In the genomic region with DNA sequence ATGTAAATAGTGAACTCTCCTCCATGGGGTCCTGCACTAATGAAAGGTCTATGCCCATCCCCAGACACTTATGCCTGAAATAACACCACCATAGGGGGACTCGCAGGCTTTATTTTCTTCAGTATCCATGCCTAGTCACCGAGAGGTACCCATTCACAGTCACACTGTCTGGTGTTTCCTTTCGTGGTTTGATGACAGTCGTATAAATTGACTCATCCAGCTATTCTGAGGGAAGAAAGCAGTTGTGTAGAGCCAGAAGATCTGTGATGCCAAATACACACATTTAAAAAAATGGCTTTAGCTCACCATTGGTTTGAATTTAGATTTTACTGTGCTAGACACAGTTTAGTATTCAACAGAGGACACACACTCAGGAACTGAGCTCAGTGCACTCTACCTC, we compare ENCODE assay signal across 12 mouse cellular contexts.
"Had no signal": no experiment of that assay in that cellular context is flagged by ENCODE, and none has a peak within 500 bp of the region (broad histone marks: within the 10 kb centered on the region; RNA-seq: fewer than 3 reads in every experiment).

No protein-coding gene starts in this region.

- H3K9me3 ChIP-seq: kidney, embryonic 15.5 days; limb, embryonic 13.5 days; midbrain, embryonic 15.5 days had no signal

- DNase-seq: kidney, adult 2 months; kidney, postnatal 14 days; layer of hippocampus, postnatal 36 days; lung, adult 18-20 months; right cerebral cortex, postnatal 4 days; spleen, adult 18-20 months; thymus, adult 18-20 months; thymus, postnatal 14 days had no signal

- H3K9ac ChIP-seq: kidney, embryonic 15.5 days; limb, embryonic 13.5 days; liver, embryonic 14.5 days; midbrain, embryonic 15.5 days had no signal

- H3K4me3 ChIP-seq: kidney, embryonic 15.5 days; limb, embryonic 13.5 days; midbrain, embryonic 15.5 days had no signal

- H3K4me2 ChIP-seq: kidney, embryonic 15.5 days; limb, embryonic 13.5 days; midbrain, embryonic 15.5 days had no signal

- H3K27me3 ChIP-seq: kidney, embryonic 15.5 days; limb, embryonic 13.5 days; midbrain, embryonic 15.5 days had no signal

- H3K27ac ChIP-seq: limb, embryonic 13.5 days; liver, embryonic 14.5 days had no signal

- H3K36me3 ChIP-seq: kidney, embryonic 15.5 days; limb, embryonic 13.5 days; midbrain, embryonic 15.5 days had no signal
